Mouse (Mus musculus) kidney, adult 2 months (tissue): Measurements from ENCODE around the gene Eif4g3.

Source experiments
- CTCF ChIP-seq: fragments of 200-500 bp; conservative IDR thresholded peaks from 2 replicates; pipeline ENCODE4 v1.5.1; 2011; ENCODE audit warnings: low read depth, mild to moderate bottlenecking, control low read depth, low read length, moderate library complexity, mixed read lengths; ENCODE audit not compliant: insufficient read depth, insufficient read length
- POLR2A ChIP-seq: fragments of 200-500 bp; IDR thresholded peaks from one replicate; pipeline ENCODE4 v1.6.1; 2011; ENCODE audit warnings: low read depth, low read length, control low read depth

DNA sequence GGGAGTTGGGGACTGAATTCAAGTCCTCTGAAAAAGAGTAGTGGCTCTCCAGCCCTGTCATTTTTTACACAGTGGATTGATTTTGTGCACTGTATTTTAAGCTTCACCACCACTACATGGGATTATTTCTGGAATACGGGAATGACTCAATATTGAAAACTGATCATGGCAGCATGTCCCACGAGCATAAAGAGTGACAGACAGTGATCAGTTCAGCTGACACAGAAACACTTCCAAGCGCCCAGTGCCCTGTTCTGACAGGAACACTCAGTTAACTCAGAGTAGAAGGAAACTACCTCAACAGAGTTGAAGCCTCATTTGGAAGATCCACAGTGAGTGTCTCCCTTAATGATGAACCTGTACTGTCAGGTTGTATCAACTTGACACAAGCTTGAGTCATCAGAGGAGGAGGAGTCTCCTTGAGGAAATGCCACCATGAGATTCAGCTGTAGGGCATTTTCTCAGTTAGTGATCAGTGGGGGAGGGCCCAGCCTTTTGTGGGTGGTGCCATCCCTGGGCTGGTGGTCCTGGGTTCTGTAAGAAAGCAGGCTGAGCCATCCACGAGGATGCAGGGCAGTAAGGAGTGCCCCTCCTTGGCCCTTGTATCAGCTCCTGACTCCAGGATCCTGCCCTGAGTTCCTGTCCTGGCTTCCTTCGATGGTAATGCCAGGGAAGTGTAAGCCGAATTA is 82.2 kb downstream of the Eif4g3 start:
- TF ChIP-seq CTCF (no peak), POLR2A (no peak)
